20 mouse cellular contexts compared by ENCODE assay signal in the genomic region with DNA sequence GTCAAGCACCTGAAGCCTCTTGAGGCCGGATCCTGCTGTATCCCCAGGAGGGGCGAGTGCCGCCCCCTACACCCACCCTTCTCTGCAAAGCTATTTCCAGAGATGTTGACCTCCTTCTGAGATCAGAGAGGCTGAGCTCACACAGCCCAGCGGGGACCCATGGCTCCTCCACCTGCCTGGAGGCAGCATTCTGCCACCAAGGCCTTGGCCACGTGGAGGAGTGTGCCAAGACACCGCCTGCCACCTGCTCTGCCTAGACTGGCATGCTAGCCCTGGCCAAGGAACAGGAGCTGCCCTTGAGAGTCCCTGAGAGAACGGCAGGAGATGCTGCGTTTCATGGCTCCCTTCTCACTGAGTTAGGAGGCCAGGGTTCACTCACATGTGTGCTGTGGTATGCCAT. TPM values are rescaled to one million over a fixed set of nuclear protein-coding genes. Genes with fewer than 3 reads are reported as not detected.
DNase-seq lines count a peak whose midpoint lies in the region; ATAC-seq and TF ChIP-seq lines count a peak whose summit lies in the region.
"Had no signal": no experiment of that assay in that cellular context is flagged by ENCODE, and none has a peak within 500 bp of the region (broad histone marks: within the 10 kb centered on the region; RNA-seq: fewer than 3 reads in every experiment).

No protein-coding gene starts in this region.

- DNase-seq in gastrocnemius, postnatal 25 days, result peak; percentile 30
- no peak for DNase-seq in gastrocnemius, adult 8-10 months (ENCODE audit: low spot score in 2 of 2)
- no peak for DNase-seq in hindbrain, postnatal 0 days (ENCODE audit: low spot score)
- no peak for DNase-seq in hindbrain, embryonic 11.5 days (ENCODE audit: low spot score)
- peak; percentile 85 to 91 for DNase-seq in cerebellum, adult 2 months
- DNase-seq in limb, embryonic 10.5 days (ENCODE audit: low spot score), result no peak
- DNase-seq in urinary bladder, adult 2 months (ENCODE audit: low spot score), result no peak
- DNase-seq in spleen, postnatal 4 days (ENCODE audit: low spot score in 2 of 2), result no peak
- DNase-seq: adrenal gland, adult 2 months; forebrain, postnatal 0 days; gastrocnemius, postnatal 14 days; heart, postnatal 14 days; lung, postnatal 10 days; right cerebral cortex, postnatal 14 days had no signal

- no peak for ATAC-seq in hindbrain, postnatal 0 days
- ATAC-seq in hindbrain, embryonic 11.5 days (ENCODE audit: low FRiP score), result no peak
- ATAC-seq: forebrain, postnatal 0 days; midbrain, embryonic 16.5 days had no signal

- H3K4me2 ChIP-seq in hindbrain, postnatal 0 days (ENCODE audit: low read depth, low read length), result no peak overlapping the region
- no peak overlapping the region for H3K4me2 ChIP-seq in hindbrain, embryonic 11.5 days (replicated peaks; ENCODE audit: low read depth, low read length)
- H3K4me2 ChIP-seq: embryonic facial prominence, embryonic 12.5 days; kidney, embryonic 15.5 days had no signal

- TF ChIP-seq POLR2A in cerebellum, adult 2 months (IDR thresholded peaks at IDR 0.05; ENCODE audit: borderline replicate concordance, insufficient read depth, low read length), result no peak

- H3K9ac ChIP-seq in hindbrain, postnatal 0 days (replicated peaks; ENCODE audit: low read length), result no peak overlapping the region
- no peak overlapping the region for H3K9ac ChIP-seq in hindbrain, embryonic 11.5 days (ENCODE audit: low read depth, low read length)
- H3K9ac ChIP-seq: embryonic facial prominence, embryonic 12.5 days; forebrain, postnatal 0 days; kidney, embryonic 15.5 days had no signal

- WGBS in hindbrain, postnatal 0 days, result 63% methylated on average over 8 of the region's 8 CpGs
- 78% methylated on average over 8 of the region's 8 CpGs for WGBS in hindbrain, embryonic 11.5 days
- 16% methylated on average over 8 of the region's 8 CpGs for WGBS in cerebellum, adult 2 months
- 69% methylated on average over 8 of the region's 8 CpGs for WGBS in limb, embryonic 10.5 days

- TF ChIP-seq CTCF in hindbrain, postnatal 0 days (IDR thresholded peaks at IDR 0.05; ENCODE audit: low read depth), result no peak
- TF ChIP-seq CTCF in cerebellum, adult 2 months (IDR thresholded peaks at IDR 0.05; ENCODE audit: borderline replicate concordance, insufficient read depth, low read depth, low read length), result no peak

- H3K4me1 ChIP-seq in hindbrain, postnatal 0 days (ENCODE audit: insufficient read depth, low read length), result no peaks in the 10 kb centered on the region
- H3K4me1 ChIP-seq in hindbrain, embryonic 11.5 days (replicated peaks; ENCODE audit: control insufficient read depth, insufficient read depth, low read length), result no peaks in the 10 kb centered on the region
- H3K4me1 ChIP-seq in cerebellum, adult 2 months (ENCODE audit: control insufficient read depth, insufficient read depth, low read length), result peaks cover 47% of the 10 kb centered on the region
- H3K4me1 ChIP-seq in limb, embryonic 10.5 days, result peaks cover 30% of the 10 kb centered on the region; the same call in 1 of the 2 replicates

- peaks cover 20% of the 10 kb centered on the region for H3K36me3 ChIP-seq in hindbrain, postnatal 0 days (ENCODE audit: insufficient read depth, low read length)
- no peaks in the 10 kb centered on the region for H3K36me3 ChIP-seq in hindbrain, embryonic 11.5 days (ENCODE audit: control insufficient read depth, insufficient read depth, low read length)
- peaks cover 69% of the 10 kb centered on the region for H3K36me3 ChIP-seq in limb, embryonic 10.5 days

- no peak overlapping the region for H3K4me3 ChIP-seq in hindbrain, postnatal 0 days (ENCODE audit: low read length)
- H3K4me3 ChIP-seq in hindbrain, embryonic 11.5 days (ENCODE audit: low read depth, low read length), result no peak overlapping the region
- H3K4me3 ChIP-seq in cerebellum, adult 2 months (replicated peaks; ENCODE audit: insufficient read depth, low read depth, low read length), result no peak overlapping the region
- H3K4me3 ChIP-seq in limb, embryonic 10.5 days, result no peak overlapping the region
- H3K4me3 ChIP-seq: embryonic facial prominence, embryonic 12.5 days; kidney, embryonic 15.5 days; left cerebral cortex, adult 2 months; megakaryocyte, embryonic 14.5 days had no signal

- peak overlapping the region; percentile 26; the same call in 1 of the 2 replicates for H3K27ac ChIP-seq in hindbrain, postnatal 0 days
- no peak overlapping the region for H3K27ac ChIP-seq in hindbrain, embryonic 11.5 days (ENCODE audit: low read depth, low read length)
- H3K27ac ChIP-seq in cerebellum, adult 2 months (ENCODE audit: insufficient read depth, low read length), result peak overlapping the region; percentile 31
- H3K27ac ChIP-seq in limb, embryonic 10.5 days, result 0 out of 2 replicates have a peak overlapping the region, but pooled peaks have one; percentile 15
- H3K27ac ChIP-seq: left cerebral cortex, adult 2 months had no signal

- H3K27me3 ChIP-seq in hindbrain, postnatal 0 days (ENCODE audit: insufficient read depth, low read length), result no peaks in the 10 kb centered on the region
- no peaks in the 10 kb centered on the region for H3K27me3 ChIP-seq in hindbrain, embryonic 11.5 days (ENCODE audit: control insufficient read depth, insufficient read depth, low read length)
- no peaks in the 10 kb centered on the region for H3K27me3 ChIP-seq in cerebellum, adult 2 months (ENCODE audit: control insufficient read depth, insufficient read depth, low read length)
- H3K27me3 ChIP-seq in limb, embryonic 10.5 days (ENCODE audit: low read depth, poor library complexity, severe bottlenecking), result no peaks in the 10 kb centered on the region
- H3K27me3 ChIP-seq: embryonic facial prominence, embryonic 12.5 days; kidney, embryonic 15.5 days; megakaryocyte, embryonic 14.5 days had no signal

- no peaks in the 10 kb centered on the region for H3K9me3 ChIP-seq in hindbrain, postnatal 0 days (ENCODE audit: low read length)
- H3K9me3 ChIP-seq in hindbrain, embryonic 11.5 days (ENCODE audit: control insufficient read depth, low read length), result no peaks in the 10 kb centered on the region
- H3K9me3 ChIP-seq in limb, embryonic 10.5 days (replicated peaks), result no peaks in the 10 kb centered on the region
- H3K9me3 ChIP-seq: embryonic facial prominence, embryonic 12.5 days; kidney, embryonic 15.5 days; megakaryocyte, embryonic 14.5 days had no signal

RNA-seq across cellular contexts. Expression of a gene that starts 34.1 kb away (rescaled TPM):
- under 1 TPM; 0.03 to 0.11 TPM for total RNA-seq in gastrocnemius, postnatal 25 days (2021)
- under 1 TPM in 2 of 4 experiments, not detected in 2; 0.02 to 0.03 TPM for total RNA-seq in gastrocnemius, adult 8-10 months (2022)
- total RNA-seq in hindbrain, postnatal 0 days (2014; rRNA removed), result 0.07 TPM in 1 of 2 replicates, not detected in the other
- 0.13 and 0.16 TPM in 2 replicates for polyA plus RNA-seq in hindbrain, postnatal 0 days (2015; fragmentation: Nextera tagmentation; extraction: Ambion mirVana)
- 0.14 and 0.17 TPM in 2 replicates for polyA plus RNA-seq in hindbrain, embryonic 11.5 days (2014; fragmentation: Nextera tagmentation; extraction: Ambion mirVana)
- polyA plus RNA-seq in cerebellum, adult 2 months (2012; rRNA removed), result 0.03 and 0.07 TPM in 2 replicates
- polyA plus RNA-seq in limb, embryonic 10.5 days (2016; fragmentation: Nextera tagmentation; extraction: Ambion mirVana), result 0.23 and 0.24 TPM in 2 replicates
- polyA plus RNA-seq in urinary bladder, adult 2 months (2012; rRNA removed), result 0.01 and 0.06 TPM in 2 replicates
- total RNA-seq: common myeloid progenitor, adult 5-6 weeks had no signal

Comparison
In these comparisons a context has a peak if more than half of its experiments do, and no peak if none do; other contexts are left out.
1. DNase-seq: peak in gastrocnemius, postnatal 25 days (single experiment) and cerebellum, adult 2 months (2 of 2); none in gastrocnemius, adult 8-10 months (0 of 2), hindbrain, postnatal 0 days (single experiment), hindbrain, embryonic 11.5 days (single experiment), limb, embryonic 10.5 days (single experiment), urinary bladder, adult 2 months (single experiment) and spleen, postnatal 4 days (0 of 2).